Mouse (Mus musculus) spleen, postnatal 10 days (tissue): ENCODE results near the gene Gm379.

Experiments
- DNase-seq, 2 experiments: peaks; one replicate each; pipeline ENCODE4 v3.0.0; 2021 to 2022; ENCODE audit warnings: low spot score in 2 of 2

The Gm379 gene

GRCm38 (mm10) chrX:108664885-108665284 is at the start of gene Gm379:
Gm379 (minus strand) TSS chrX:108664891.
- DNase-seq = no peak

- DNase-seq = no peak
Observed at GRCm38 (mm10) chrX:108704312-108704711, 39.6 kb upstream of the Gm379 start.

- no peak for DNase-seq
Observed at GRCm38 (mm10) chrX:108668868-108669267, 4.2 kb upstream of the Gm379 start.

GRCm38 (mm10) chrX:108621991-108622390 is 42.7 kb downstream of the Gm379 start:
- DNase-seq = no peak

GRCm38 (mm10) chrX:108620886-108621285 is 43.8 kb downstream of the Gm379 start:
- DNase-seq = no peak
